Mouse (Mus musculus): ENCODE data around the gene Usp8. TPM values are rescaled to one million over a fixed set of nuclear protein-coding genes. Genes with fewer than 3 reads are reported as not detected.

The Usp8 gene
- polyA plus RNA-seq, 1 experiment from 2014 or later: 28.9 TPM

DNA sequence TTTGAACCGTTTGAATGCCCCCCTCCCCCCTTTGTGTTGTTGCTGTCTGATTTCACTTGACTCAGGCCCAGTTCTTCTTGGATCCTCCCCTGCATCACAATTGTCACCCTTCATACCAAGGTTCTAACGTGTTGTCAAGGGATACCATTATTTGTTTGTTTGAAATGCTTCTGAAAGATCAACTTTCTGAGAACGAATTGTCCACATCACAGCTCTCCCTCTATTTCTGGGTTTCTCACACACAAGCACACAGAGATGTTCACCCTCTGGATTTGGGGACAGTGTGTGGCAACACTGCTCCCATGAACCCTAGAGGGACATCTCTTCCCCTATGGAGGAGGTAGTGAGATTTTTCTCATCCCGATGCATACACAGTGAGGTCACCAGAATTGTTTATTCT, 76.2 kb downstream of the Usp8 start, which contains the start of gene Usp50:
TSS of gene Usp50 (minus strand) at position 101 of the 400 bp plus-strand sequence.
- WGBS: 67% methylated on average over 4 of the region's 4 CpGs
- no peaks in the 10 kb centered on the region for H3K36me3 ChIP-seq (ENCODE audit: poor library complexity, severe bottlenecking)
- H3K27me3 ChIP-seq: no peaks in the 10 kb centered on the region
- H3K4me1 ChIP-seq: no peaks in the 10 kb centered on the region; the same call in 1 of the 2 replicates
- H3K9ac ChIP-seq: no peak within 1 kb of the TSS
- no peak within 1 kb of the TSS for H3K27ac ChIP-seq
- H3K4me2 ChIP-seq: no peak within 1 kb of the TSS
- no peaks in the 10 kb centered on the region for H3K9me3 ChIP-seq (replicated peaks)
- no peak for ATAC-seq
- H3K4me3 ChIP-seq: no peak within 1 kb of the TSS

DNA sequence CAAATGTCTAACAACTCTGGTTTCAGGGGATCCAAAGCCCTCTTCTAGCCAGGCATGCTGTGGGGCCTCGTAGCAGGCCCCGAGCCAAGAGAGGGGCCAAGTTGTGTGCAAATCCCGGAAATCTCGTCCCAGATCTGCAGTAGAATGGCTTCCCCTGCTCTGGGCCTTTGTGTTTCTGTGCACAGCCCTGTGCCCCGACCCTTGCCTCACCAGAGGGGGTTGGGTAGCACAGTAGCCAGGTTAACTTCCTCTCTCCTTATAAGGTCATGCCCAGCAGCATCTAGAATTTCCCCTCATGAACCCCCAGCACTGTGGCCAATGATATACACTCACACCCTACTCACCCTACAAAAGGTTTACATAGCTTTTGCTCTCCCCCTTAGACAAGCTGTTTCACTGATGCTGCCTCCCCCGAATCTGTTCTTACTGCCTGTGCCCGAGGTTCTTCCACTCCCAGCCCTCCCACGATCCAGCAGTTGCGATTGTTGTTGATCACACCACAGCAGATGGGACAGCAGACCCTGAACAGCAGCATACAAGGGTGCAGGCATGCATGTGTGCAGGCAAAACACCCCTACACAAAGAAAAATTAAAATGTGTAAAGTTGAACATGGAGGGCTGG, 80.7 kb downstream of the Usp8 start:
- no peaks in the 10 kb centered on the region; the same call in 1 of the 2 replicates for H3K4me1 ChIP-seq
- no peak overlapping the region for H3K4me3 ChIP-seq
- no peak overlapping the region for H3K4me2 ChIP-seq
- 46% methylated on average over 9 of the region's 9 CpGs for WGBS
- no peaks in the 10 kb centered on the region for H3K9me3 ChIP-seq (replicated peaks)
- H3K27ac ChIP-seq: 0 out of 2 replicates have a peak overlapping the region, but pooled peaks have one; percentile 1
- ATAC-seq: no peak
- no peak overlapping the region for H3K9ac ChIP-seq
- H3K27me3 ChIP-seq: no peaks in the 10 kb centered on the region
- peaks cover 14% of the 10 kb centered on the region for H3K36me3 ChIP-seq (ENCODE audit: poor library complexity, severe bottlenecking)

DNA sequence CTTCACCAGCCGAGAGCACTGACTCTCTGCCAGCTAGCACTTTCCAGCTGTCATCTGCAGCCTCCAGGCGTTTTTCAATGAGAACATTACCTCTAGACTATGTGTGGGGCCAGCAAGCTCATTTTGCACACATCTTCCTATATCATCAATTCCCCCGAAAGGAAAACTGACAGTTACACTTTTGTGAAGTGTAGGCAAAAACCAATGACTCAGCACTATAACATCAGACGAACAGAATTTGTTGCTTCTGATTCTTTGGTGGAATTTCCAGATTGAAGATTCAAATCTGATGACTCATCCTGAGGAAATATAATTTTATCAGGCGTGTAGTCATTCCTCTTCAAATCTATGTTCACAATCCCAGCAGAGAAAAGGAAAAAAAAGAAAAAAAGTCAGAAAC, 85.5 kb downstream of the Usp8 start:
- 82% methylated on average over 5 of the region's 5 CpGs for WGBS
- Histone ChIP-seq H3K4me2 (no peak overlapping the region), H3K27ac (no peak overlapping the region), H3K4me3 (no peak overlapping the region), H3K36me3 (ENCODE audit: poor library complexity, severe bottlenecking) (peaks cover 46% of the 10 kb centered on the region), H3K9ac (no peak overlapping the region), H3K27me3 (no peaks in the 10 kb centered on the region), H3K9me3 (replicated peaks) (no peaks in the 10 kb centered on the region), H3K4me1 (no peaks in the 10 kb centered on the region; the same call in 1 of the 2 replicates)
- ATAC-seq: no peak

DNA sequence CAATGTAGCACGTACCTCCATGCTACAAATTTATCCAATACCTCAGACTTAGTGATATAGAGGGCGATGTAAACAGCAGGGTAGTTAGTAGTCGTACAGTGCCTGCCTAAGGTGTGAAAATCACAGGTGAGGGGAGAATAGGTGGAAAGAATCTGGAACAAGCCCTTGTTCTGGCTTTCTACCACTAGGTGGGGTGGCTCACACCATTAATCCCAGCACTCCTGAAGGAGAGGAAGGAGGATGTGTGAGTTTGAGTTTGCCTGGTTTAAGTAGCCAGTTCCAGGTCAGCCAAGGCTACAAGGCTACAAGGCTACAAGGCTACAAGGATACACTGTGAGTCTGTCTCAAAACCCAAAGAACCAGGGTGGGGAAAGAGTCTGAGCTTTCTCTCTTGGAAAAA, 88.6 kb downstream of the Usp8 start:
- 87% methylated on average over 3 of the region's 3 CpGs for WGBS
- H3K27ac ChIP-seq: no peak overlapping the region
- no peak overlapping the region for H3K4me2 ChIP-seq
- no peaks in the 10 kb centered on the region for H3K27me3 ChIP-seq
- peaks cover 70% of the 10 kb centered on the region for H3K36me3 ChIP-seq (ENCODE audit: poor library complexity, severe bottlenecking)
- no peak overlapping the region for H3K4me3 ChIP-seq
- ATAC-seq: no peak
- no peaks in the 10 kb centered on the region for H3K4me1 ChIP-seq
- no peak overlapping the region for H3K9ac ChIP-seq
- no peaks in the 10 kb centered on the region for H3K9me3 ChIP-seq (replicated peaks)

DNA sequence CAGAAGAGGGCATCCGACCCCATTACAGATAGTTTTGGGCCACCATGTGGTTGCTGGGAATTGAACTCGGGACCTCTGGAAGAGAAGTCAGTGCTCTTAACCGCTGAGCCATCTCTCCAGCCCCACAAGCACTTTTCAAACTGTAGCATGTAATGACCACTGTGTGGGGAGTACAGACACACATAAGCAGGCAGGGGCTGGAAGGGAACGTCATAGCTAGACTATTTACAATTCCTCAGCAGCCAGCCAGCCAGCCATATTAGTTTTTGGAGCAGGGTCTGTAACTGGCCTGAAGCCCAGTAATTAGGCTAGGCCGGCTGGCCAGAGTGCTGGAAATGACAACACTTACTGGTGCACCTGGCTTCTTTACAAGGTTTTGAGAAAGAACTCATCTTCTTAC, 91.3 kb downstream of the Usp8 start:
- Histone ChIP-seq H3K9ac (no peak overlapping the region), H3K36me3 (ENCODE audit: poor library complexity, severe bottlenecking) (peaks cover 68% of the 10 kb centered on the region), H3K4me3 (no peak overlapping the region), H3K27me3 (no peaks in the 10 kb centered on the region), H3K4me2 (no peak overlapping the region), H3K27ac (no peak overlapping the region), H3K4me1 (no peaks in the 10 kb centered on the region), H3K9me3 (replicated peaks) (no peaks in the 10 kb centered on the region)
- ATAC-seq: no peak
- WGBS: 84% methylated on average over 5 of the region's 5 CpGs

DNA sequence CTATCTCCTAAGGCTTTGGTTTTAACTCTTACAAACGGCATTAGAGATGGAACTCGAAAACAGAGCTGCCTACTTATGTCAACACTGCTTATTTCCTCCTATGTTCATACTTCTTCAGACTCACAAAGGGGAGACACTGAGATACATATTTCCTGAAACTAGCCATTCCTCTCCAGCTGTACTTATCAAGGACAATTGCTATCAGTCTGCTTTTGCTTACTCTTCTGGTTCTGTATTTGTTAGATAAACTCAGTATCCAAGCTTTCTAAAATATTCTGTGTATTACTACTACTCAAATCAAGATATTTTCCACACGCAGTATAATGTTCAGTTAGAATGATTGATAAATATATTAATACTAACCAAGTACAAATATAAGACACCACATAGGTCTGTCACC, 94.9 kb downstream of the Usp8 start:
- 97% methylated on average over 3 of the region's 3 CpGs for WGBS

More for the DNA sequence above, 94.9 kb downstream of the Usp8 start:
- no peak overlapping the region for H3K4me2 ChIP-seq
- no peaks in the 10 kb centered on the region for H3K9me3 ChIP-seq (replicated peaks)
- peaks cover 73% of the 10 kb centered on the region for H3K36me3 ChIP-seq (ENCODE audit: poor library complexity, severe bottlenecking)
- no peak overlapping the region for H3K4me3 ChIP-seq
- H3K4me1 ChIP-seq: no peaks in the 10 kb centered on the region
- no peak overlapping the region for H3K9ac ChIP-seq
- ATAC-seq: no peak
- no peak overlapping the region for H3K27ac ChIP-seq
- H3K27me3 ChIP-seq: no peaks in the 10 kb centered on the region

Other genes with a start within 250 kb of the Usp8 start
- gene Atp8b4, start 206.7 kb upstream of the Usp8 start, polyA plus RNA-seq (2015; fragmentation: Nextera tagmentation; extraction: Ambion mirVana): 0.09 TPM in 1 of 2 replicates, not detected in the other
- 2.8 and 4.0 TPM in 2 replicates for gene Slc27a2, start 154.9 kb upstream of the Usp8 start, polyA plus RNA-seq (2015; fragmentation: Nextera tagmentation; extraction: Ambion mirVana)
- 1.0 and 1.2 TPM in 2 replicates for gene Hdc, start 88.0 kb upstream of the Usp8 start, polyA plus RNA-seq (2015; fragmentation: Nextera tagmentation; extraction: Ambion mirVana)
- gene Gabpb1, start 31.0 kb upstream of the Usp8 start, polyA plus RNA-seq (2015; fragmentation: Nextera tagmentation; extraction: Ambion mirVana): 68.6 and 70.3 TPM in 2 replicates
- 2.2 and 3.3 TPM in 2 replicates for gene Usp50, start 76.1 kb downstream of the Usp8 start, polyA plus RNA-seq (2015; fragmentation: Nextera tagmentation; extraction: Ambion mirVana)
- 41.3 and 46.3 TPM in 2 replicates for gene Trpm7, start 168.9 kb downstream of the Usp8 start, polyA plus RNA-seq (2015; fragmentation: Nextera tagmentation; extraction: Ambion mirVana)
- gene Sppl2a, start 225.9 kb downstream of the Usp8 start, polyA plus RNA-seq (2015; fragmentation: Nextera tagmentation; extraction: Ambion mirVana): 37.6 and 43.5 TPM in 2 replicates